Comparison of ENCODE assay signal across 8 mouse cellular contexts in genomic region chr19:12475380-12476250, GRCm38 (mm10). TPM values are rescaled to one million over a fixed set of nuclear protein-coding genes. Genes with fewer than 3 reads are reported as not detected.
DNase-seq lines count a peak whose midpoint lies in the region; ATAC-seq and TF ChIP-seq lines count a peak whose summit lies in the region.

No protein-coding gene starts in this region.

- intact Hi-C loops in left cerebral cortex, postnatal 25 days (cut with DNase I), result no loop called here

- WGBS in neural tube, embryonic 11.5 days, result 87% methylated on average over 15 of the region's 15 CpGs
- WGBS in stomach, embryonic 16.5 days, result 42% methylated on average over 15 of the region's 15 CpGs

- no peak overlapping the region for H3K4me2 ChIP-seq in neural tube, embryonic 11.5 days (ENCODE audit: low read depth)
- H3K4me2 ChIP-seq in stomach, embryonic 16.5 days (ENCODE audit: low read depth, low read length), result peak overlapping the region; percentile 34; the same call in 1 of the 2 replicates

- 0 out of 2 replicates have a peak, but pooled peaks have one; percentile 38 for ATAC-seq in neural tube, embryonic 11.5 days (ENCODE audit: insufficient read depth, low FRiP score, low TSS enrichment)
- peak; percentile 46; the same call in 1 of the 2 replicates for ATAC-seq in monocyte, adult 5-6 weeks (replicated peaks; ENCODE audit: insufficient number of reproducible peaks, low FRiP score, low TSS enrichment, poor library complexity, severe bottlenecking)
- peak; percentile 96 for ATAC-seq in stomach, embryonic 16.5 days (ENCODE audit: insufficient read depth, low FRiP score)

- no peaks in the 10 kb centered on the region for H3K27me3 ChIP-seq in neural tube, embryonic 11.5 days (ENCODE audit: control insufficient read depth, insufficient read depth, low read length)
- H3K27me3 ChIP-seq in stomach, embryonic 16.5 days (ENCODE audit: control insufficient read depth, insufficient read depth, low read length), result no peaks in the 10 kb centered on the region

- no peak overlapping the region for H3K9ac ChIP-seq in neural tube, embryonic 11.5 days (ENCODE audit: low read length)
- 0 out of 2 replicates have a peak overlapping the region, but pooled peaks have one; percentile 21 for H3K9ac ChIP-seq in stomach, embryonic 16.5 days (ENCODE audit: low read length)

- H3K4me1 ChIP-seq in neural tube, embryonic 11.5 days (ENCODE audit: control insufficient read depth, insufficient read depth, low read length), result no peaks in the 10 kb centered on the region
- H3K4me1 ChIP-seq in cortical plate, adult 2 months (ENCODE audit: control insufficient read depth, insufficient read depth, low read length), result peaks cover 8% of the 10 kb centered on the region; the same call in 1 of the 2 replicates
- H3K4me1 ChIP-seq in stomach, embryonic 16.5 days (ENCODE audit: control insufficient read depth, insufficient read depth, low read length), result peaks cover 41% of the 10 kb centered on the region

- no peak for DNase-seq in neural tube, embryonic 11.5 days (ENCODE audit: low spot score)
- DNase-seq in neural tube, embryonic 10.5 days (ENCODE audit: extremely low spot score, low spot score), result no peak
- peak; percentile 87 for DNase-seq in heart, adult 8-10 months (ENCODE audit: low spot score)
- peak; percentile 92 for DNase-seq in kidney, adult 18-20 months
- peak; percentile 87 to 96 for DNase-seq in left cerebral cortex, postnatal 25 days (ENCODE audit: low spot score in 2 of 2)

- no peak for TF ChIP-seq CTCF in cortical plate, adult 2 months (IDR thresholded peaks at IDR 0.05; ENCODE audit: extremely low read depth, insufficient read depth, low read length)

- TF ChIP-seq POLR2A in cortical plate, adult 2 months (IDR thresholded peaks at IDR 0.05; ENCODE audit: extremely low read depth, insufficient read depth, low read length), result peak; percentile 57; the same call in 1 of the 2 replicates

- H3K36me3 ChIP-seq in neural tube, embryonic 11.5 days (ENCODE audit: control insufficient read depth, insufficient read depth, low read length), result peaks cover 4% of the 10 kb centered on the region; the same call in 1 of the 2 replicates
- H3K36me3 ChIP-seq in stomach, embryonic 16.5 days (ENCODE audit: control insufficient read depth, insufficient read depth, low read length), result 0 out of 2 replicates have a peak, but pooled peaks cover 3% of the 10 kb centered on the region

- no peaks in the 10 kb centered on the region for H3K9me3 ChIP-seq in neural tube, embryonic 11.5 days (ENCODE audit: control insufficient read depth, low read length)
- H3K9me3 ChIP-seq in stomach, embryonic 16.5 days (replicated peaks; ENCODE audit: control insufficient read depth, low read length), result no peaks in the 10 kb centered on the region

- no peak overlapping the region for H3K4me3 ChIP-seq in neural tube, embryonic 11.5 days (ENCODE audit: low read depth, low read length)
- no peak overlapping the region for H3K4me3 ChIP-seq in cortical plate, adult 2 months (ENCODE audit: insufficient read depth, low read length)
- no peak overlapping the region for H3K4me3 ChIP-seq in stomach, embryonic 16.5 days (replicated peaks; ENCODE audit: low read length)

- H3K27ac ChIP-seq in neural tube, embryonic 11.5 days (ENCODE audit: low read depth, low read length), result no peak overlapping the region
- H3K27ac ChIP-seq in cortical plate, adult 2 months (ENCODE audit: insufficient read depth, low read length), result peak overlapping the region; percentile 32
- H3K27ac ChIP-seq in stomach, embryonic 16.5 days (ENCODE audit: low read length), result peak overlapping the region; percentile 94

RNA-seq across cellular contexts. Expression of gene Mpeg1, which starts 15.0 kb away (rescaled TPM):
- polyA plus RNA-seq in neural tube, embryonic 11.5 days (2014; fragmentation: Nextera tagmentation; extraction: Ambion mirVana), result 1.1 and 1.2 TPM in 2 replicates
- 11.9 and 13.0 TPM in 2 replicates for polyA plus RNA-seq in cortical plate, adult 2 months (2012; rRNA removed)
- 10 to 100 TPM in 1 of 4 experiments, 1 to 10 TPM in 3; 5.5 to 14.8 (median 6.2) TPM for total RNA-seq in heart, adult 8-10 months (2022)
- 1 to 10 TPM; 7.6 to 8.7 TPM for total RNA-seq in left cerebral cortex, postnatal 25 days (2021)
- total RNA-seq in monocyte, adult 5-6 weeks (2017), result 282 to 374 TPM (median 353 TPM) in 3 replicates
- 1.3 and 1.8 TPM in 2 replicates for polyA plus RNA-seq in stomach, embryonic 16.5 days (2015; fragmentation: Nextera tagmentation; extraction: Ambion mirVana)

RNA-seq across cellular contexts. Expression of gene Dtx4, which starts 25.6 kb away (rescaled TPM):
- polyA plus RNA-seq in neural tube, embryonic 11.5 days (2014; fragmentation: Nextera tagmentation; extraction: Ambion mirVana), result 60.1 and 71.8 TPM in 2 replicates
- 20.8 and 23.2 TPM in 2 replicates for polyA plus RNA-seq in cortical plate, adult 2 months (2012; rRNA removed)
- total RNA-seq in heart, adult 8-10 months (2022), result 1 to 10 TPM; 4.1 to 5.4 (median 4.7) TPM
- total RNA-seq in left cerebral cortex, postnatal 25 days (2021), result 10 to 100 TPM; 32.7 to 37.1 TPM
- 2.6 to 4.2 TPM (median 2.7 TPM) in 3 replicates for total RNA-seq in monocyte, adult 5-6 weeks (2017)
- 14.7 and 15.7 TPM in 2 replicates for polyA plus RNA-seq in stomach, embryonic 16.5 days (2015; fragmentation: Nextera tagmentation; extraction: Ambion mirVana)

RNA-seq across cellular contexts. Expression of gene Pfpl, which starts 47.9 kb away (rescaled TPM):
- polyA plus RNA-seq in neural tube, embryonic 11.5 days (2014; fragmentation: Nextera tagmentation; extraction: Ambion mirVana), result not detected in 2 replicates
- 0.02 TPM in 1 of 2 replicates, not detected in the other for polyA plus RNA-seq in cortical plate, adult 2 months (2012; rRNA removed)
- not detected for total RNA-seq in heart, adult 8-10 months (2022)
- total RNA-seq in left cerebral cortex, postnatal 25 days (2021), result not detected
- total RNA-seq in monocyte, adult 5-6 weeks (2017), result not detected in 3 replicates
- polyA plus RNA-seq in stomach, embryonic 16.5 days (2015; fragmentation: Nextera tagmentation; extraction: Ambion mirVana), result not detected in 2 replicates

RNA-seq across cellular contexts. Expression of gene Olfr1441, which starts 58.4 kb away (rescaled TPM):
- not detected in 2 replicates for polyA plus RNA-seq in neural tube, embryonic 11.5 days (2014; fragmentation: Nextera tagmentation; extraction: Ambion mirVana)
- polyA plus RNA-seq in cortical plate, adult 2 months (2012; rRNA removed), result not detected in 2 replicates
- not detected for total RNA-seq in heart, adult 8-10 months (2022)
- total RNA-seq in left cerebral cortex, postnatal 25 days (2021), result not detected
- total RNA-seq in monocyte, adult 5-6 weeks (2017), result not detected in 3 replicates
- not detected in 2 replicates for polyA plus RNA-seq in stomach, embryonic 16.5 days (2015; fragmentation: Nextera tagmentation; extraction: Ambion mirVana)

Comparison
In these comparisons a context has a peak if more than half of its experiments do, and no peak if none do; other contexts are left out.
1. ATAC-seq: peak in every context shown above with its lines; median percentile 96 in stomach, embryonic 16.5 days; 46 in monocyte, adult 5-6 weeks; 38 in neural tube, embryonic 11.5 days.
2. DNase-seq: peak in heart, adult 8-10 months (single experiment), kidney, adult 18-20 months (single experiment) and left cerebral cortex, postnatal 25 days (2 of 2); none in neural tube, embryonic 11.5 days (single experiment) and neural tube, embryonic 10.5 days (single experiment).
3. RNA of gene Mpeg1, which starts 15.0 kb away (total RNA-seq): 282 to 374 TPM in monocyte, adult 5-6 weeks; 7.6 to 8.7 TPM in left cerebral cortex, postnatal 25 days and 5.5 to 14.8 TPM in heart, adult 8-10 months; every median in the first group is over 10 times any median in the second.